In the genomic region with DNA sequence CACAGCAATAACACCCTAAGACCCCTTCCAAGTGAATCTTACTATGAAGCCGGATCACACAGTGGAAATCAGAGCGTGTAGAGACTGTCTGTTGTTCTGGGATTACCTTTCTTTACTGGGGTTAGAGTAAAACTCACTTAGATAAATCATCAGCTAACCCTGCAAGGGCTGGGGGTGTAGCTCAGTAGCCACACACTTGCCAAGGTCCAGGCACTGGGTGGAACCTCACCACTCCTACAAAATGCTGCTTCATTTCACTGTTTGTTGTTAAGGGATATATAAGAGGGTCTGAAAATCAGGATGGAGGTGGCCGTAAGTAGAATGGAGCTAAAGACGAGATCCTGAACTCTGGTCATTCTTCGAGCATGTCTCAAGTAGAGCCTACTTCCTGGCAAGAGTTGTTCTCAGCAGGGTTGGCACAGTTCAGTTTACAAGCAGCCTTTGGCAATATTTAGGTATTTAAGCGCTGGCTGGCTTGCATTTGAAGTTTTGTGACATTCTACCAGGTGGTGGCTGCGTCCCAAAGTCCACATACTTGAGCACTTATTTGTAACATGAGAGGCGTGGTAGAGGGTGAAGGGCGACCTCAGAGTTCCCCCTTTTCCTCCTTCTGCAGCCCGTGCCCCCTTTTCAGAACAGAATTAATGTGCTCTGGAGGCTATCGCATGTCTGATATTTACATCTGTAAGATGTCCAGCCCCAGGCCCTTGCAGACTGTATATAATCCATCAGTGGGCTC, we compare ENCODE assay signal across 13 mouse cellular contexts.
DNase-seq lines count a peak whose midpoint lies in the region; ATAC-seq lines count a peak whose summit lies in the region.
"Had no signal": no experiment of that assay in that cellular context is flagged by ENCODE, and none has a peak within 500 bp of the region (broad histone marks: within the 10 kb centered on the region; RNA-seq: fewer than 3 reads in every experiment).

No protein-coding gene starts in this region.

- no peaks in the 10 kb centered on the region for H3K27me3 ChIP-seq in limb, embryonic 10.5 days (ENCODE audit: low read depth, poor library complexity, severe bottlenecking)
- H3K27me3 ChIP-seq: forebrain, embryonic 12.5 days; hindbrain, embryonic 15.5 days had no signal

- no peaks in the 10 kb centered on the region for H3K9me3 ChIP-seq in limb, embryonic 10.5 days (replicated peaks)
- H3K9me3 ChIP-seq: forebrain, embryonic 12.5 days; hindbrain, embryonic 15.5 days had no signal

- DNase-seq in embryo, embryonic 11 days: peak; percentile 29
- DNase-seq in embryo, embryonic 10 days (ENCODE audit: low spot score): no peak
- DNase-seq in kidney, adult 11 months: peak; percentile 81
- DNase-seq in limb, embryonic 10.5 days (ENCODE audit: low spot score): peak; percentile 47
- peak; percentile 88 for DNase-seq in lung, postnatal 36 days
- DNase-seq in layer of hippocampus, postnatal 14 days (ENCODE audit: low spot score in 2 of 2): no peak
- no peak for DNase-seq in gastrocnemius, postnatal 25 days
- DNase-seq: cerebellum, adult 9-10 months; retina, postnatal 1 day had no signal

- no peak overlapping the region for H3K4me3 ChIP-seq in limb, embryonic 10.5 days
- H3K4me3 ChIP-seq: forebrain, embryonic 12.5 days; hindbrain, embryonic 15.5 days; myocyte had no signal

- peaks cover 67% of the 10 kb centered on the region for H3K4me1 ChIP-seq in limb, embryonic 10.5 days

- WGBS in limb, embryonic 10.5 days: 55% methylated on average over 11 of the region's 11 CpGs

- no peak for ATAC-seq in activated CD4-positive, CD25-positive, alpha-beta regulatory T cell, adult 4 months

- peak overlapping the region; percentile 7; the same call in 1 of the 2 replicates for H3K27ac ChIP-seq in limb, embryonic 10.5 days
- H3K27ac ChIP-seq: forebrain, embryonic 12.5 days; hindbrain, embryonic 15.5 days had no signal

- peaks cover 48% of the 10 kb centered on the region for H3K36me3 ChIP-seq in limb, embryonic 10.5 days

Comparison
In these comparisons a context has a peak if more than half of its experiments do, and no peak if none do; other contexts are left out.
1. DNase-seq: peak in embryo, embryonic 11 days (single experiment), kidney, adult 11 months (single experiment), limb, embryonic 10.5 days (single experiment) and lung, postnatal 36 days (single experiment); none in embryo, embryonic 10 days (single experiment), layer of hippocampus, postnatal 14 days (0 of 2) and gastrocnemius, postnatal 25 days (single experiment).